Mouse (Mus musculus) retina, postnatal 7 days (tissue): ENCODE measurements around the gene Slc51b.

Experiments
- DNase-seq: peaks from one replicate; pipeline ENCODE4 v3.0.0-alpha.2; 2012; ENCODE audit warnings: low read depth, low spot score

Slc51b gene

DNA sequence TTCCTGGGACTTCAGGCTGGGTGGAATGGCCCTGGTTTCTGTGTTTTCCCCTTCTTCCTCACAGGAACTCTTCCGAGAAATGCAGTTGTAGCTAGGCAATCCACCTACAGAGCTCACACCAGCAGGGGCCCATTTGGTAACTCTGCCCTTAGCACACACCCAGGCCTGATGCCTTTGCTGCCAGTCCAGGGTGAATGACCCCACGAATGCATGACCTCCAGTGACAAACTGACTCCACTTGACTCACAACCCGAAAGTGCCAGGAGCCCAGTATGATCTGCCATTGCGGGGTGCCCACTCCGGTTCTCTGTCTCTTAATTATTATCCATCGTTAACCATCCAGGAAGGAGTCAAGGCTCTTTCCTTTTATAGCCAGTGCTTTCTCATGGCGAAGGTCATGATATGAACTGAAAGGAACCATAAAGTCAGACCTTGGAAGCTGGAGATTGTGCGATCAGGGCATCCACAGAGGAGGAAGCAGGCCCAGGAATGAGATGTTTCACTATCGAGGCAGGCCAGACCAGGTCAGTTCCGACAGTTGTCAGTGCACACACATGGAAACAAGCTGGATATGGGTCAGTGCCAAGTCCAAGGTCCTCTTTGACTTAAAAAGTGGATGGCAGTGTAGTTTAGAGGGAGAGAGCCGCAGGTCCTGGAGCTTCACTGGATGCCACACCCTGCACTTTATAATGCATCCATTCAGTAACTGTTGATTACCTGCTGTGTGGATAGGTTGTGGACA is at the start of gene Slc51b:
Gene Slc51b (minus strand): TSS at position 196 of the 742 bp plus-strand sequence.
- no peak for DNase-seq

DNA sequence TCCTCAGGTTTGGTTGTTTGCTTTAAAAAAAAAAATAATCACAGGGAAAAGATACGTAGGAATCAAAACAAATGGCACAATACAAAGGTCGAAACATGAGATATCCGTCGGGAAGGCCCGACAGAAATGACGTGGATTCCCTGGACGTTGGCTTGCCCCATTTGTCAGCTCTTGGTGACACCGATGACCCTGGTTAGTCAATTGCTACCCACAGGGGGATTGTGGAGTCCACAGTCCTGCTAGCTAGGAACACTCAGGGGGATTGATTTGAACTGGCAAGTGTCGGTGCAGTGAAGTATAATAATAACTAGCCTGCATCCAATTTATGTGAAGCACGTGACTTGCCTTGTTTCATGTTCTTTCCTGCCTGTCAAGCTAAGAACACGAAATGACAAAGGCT is 44.9 kb upstream of the Slc51b start:
- DNase-seq: no peak

GRCm38 (mm10) chr9:65465241-65465640 is 42.5 kb upstream of the Slc51b start:
- DNase-seq: no peak

GRCm38 (mm10) chr9:65464161-65464560 is 41.4 kb upstream of the Slc51b start:
- DNase-seq: no peak

DNA sequence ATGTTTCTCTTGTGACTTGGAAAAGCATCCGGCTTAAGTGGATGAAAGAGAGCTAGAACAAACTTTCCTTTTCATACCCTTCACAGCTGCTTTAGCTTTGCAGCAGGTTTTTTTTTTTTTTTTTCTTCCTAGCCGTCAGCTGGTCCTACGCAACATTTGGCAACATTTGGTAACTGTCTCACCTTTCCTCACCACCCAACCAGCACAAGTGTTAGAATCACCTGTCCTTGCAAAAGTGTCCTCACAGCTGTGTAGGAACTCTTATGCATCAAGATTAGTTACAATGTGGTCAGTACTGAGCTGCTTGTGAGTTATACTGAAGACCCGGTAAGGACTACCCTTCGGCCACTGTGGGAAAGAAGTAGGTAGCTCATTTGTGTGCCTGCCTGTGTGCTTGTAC is 39.8 kb upstream of the Slc51b start:
- DNase-seq: no peak

GRCm38 (mm10) chr9:65460732-65461442 is 38.1 kb upstream of the Slc51b start, which contains the start of gene Spg21:
Gene Spg21 (plus strand): TSS chr9:65460947.
- peak; percentile 89 for DNase-seq

DNA sequence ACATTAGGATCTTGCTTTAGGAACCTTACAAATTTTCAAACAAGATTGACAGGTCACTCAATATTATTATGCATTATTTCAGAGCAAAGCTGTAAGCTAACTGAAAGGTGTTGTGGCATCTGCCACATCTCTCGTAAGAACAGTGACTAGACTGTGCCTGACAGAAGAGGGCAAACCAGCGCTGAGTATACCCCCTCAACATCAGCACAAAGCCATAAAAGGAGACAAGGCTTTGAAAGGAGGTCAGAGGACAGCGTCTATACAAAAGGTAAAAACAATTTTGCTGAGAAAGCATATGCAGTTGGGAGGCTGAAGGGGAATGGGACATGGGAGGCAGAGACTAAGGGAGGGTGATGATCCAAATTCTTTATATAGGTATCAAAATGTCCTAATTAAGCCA is 37.4 kb upstream of the Slc51b start:
- no peak for DNase-seq

DNA sequence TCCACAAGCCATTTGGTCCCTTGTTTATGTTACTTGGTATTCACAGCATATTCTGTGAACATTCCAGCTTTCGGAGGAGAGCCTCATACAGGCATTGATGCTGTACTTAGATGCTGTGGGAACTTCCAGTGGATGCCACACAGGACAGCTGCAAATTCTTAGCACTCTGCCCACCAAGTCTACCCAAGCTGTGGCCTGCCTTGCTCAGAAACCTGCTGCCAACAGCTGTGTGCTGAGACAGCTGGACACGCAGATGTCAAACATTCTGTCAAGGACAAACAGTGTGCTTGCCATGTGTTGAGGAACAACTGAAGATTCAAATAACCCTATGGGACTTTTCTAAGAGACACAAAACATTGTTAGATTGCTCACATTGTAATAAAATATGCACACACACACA is 36.2 kb upstream of the Slc51b start:
- no peak for DNase-seq

GRCm38 (mm10) chr9:65447951-65448350 is 25.2 kb upstream of the Slc51b start:
- no peak for DNase-seq

GRCm38 (mm10) chr9:65444692-65445091 is 21.9 kb upstream of the Slc51b start:
- no peak for DNase-seq

- peak; percentile 93 for DNase-seq
Measured at GRCm38 (mm10) chr9:65435671-65436301, 13.0 kb upstream of the Slc51b start, which contains the start of gene Mtfmt. Gene Mtfmt (plus strand): TSS chr9:65435782.

GRCm38 (mm10) chr9:65435211-65435610 is 12.5 kb upstream of the Slc51b start:
- DNase-seq: no peak

GRCm38 (mm10) chr9:65434140-65434539 is 11.4 kb upstream of the Slc51b start:
- DNase-seq: peak; percentile 9

- DNase-seq: peak; percentile 79
Measured at GRCm38 (mm10) chr9:65432236-65432635, 9.5 kb upstream of the Slc51b start.

GRCm38 (mm10) chr9:65430921-65431320 is 8.2 kb upstream of the Slc51b start:
- DNase-seq: no peak

DNA sequence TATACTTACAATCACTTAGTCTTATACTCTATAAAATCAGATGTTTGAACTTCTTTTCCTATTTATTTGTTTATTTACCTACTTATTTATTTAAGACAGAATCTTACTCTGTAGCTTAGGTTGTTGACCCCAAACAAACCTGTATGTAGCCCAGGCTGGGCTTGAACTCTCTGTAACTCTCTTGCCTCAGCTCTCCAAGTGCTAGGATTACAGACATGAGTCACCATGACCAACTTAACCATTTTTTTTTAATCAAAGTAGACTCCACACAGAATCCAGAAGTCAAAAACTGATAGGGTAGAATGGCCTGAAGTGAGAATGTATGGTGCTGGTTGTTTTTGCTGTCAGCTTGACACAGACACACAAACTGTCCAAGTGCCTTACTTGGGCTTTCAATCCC is 7.6 kb upstream of the Slc51b start:
- DNase-seq: no peak

GRCm38 (mm10) chr9:65428003-65428402 is 5.2 kb upstream of the Slc51b start:
- DNase-seq: no peak

GRCm38 (mm10) chr9:65427511-65427910 is 4.8 kb upstream of the Slc51b start:
- DNase-seq: no peak

DNA sequence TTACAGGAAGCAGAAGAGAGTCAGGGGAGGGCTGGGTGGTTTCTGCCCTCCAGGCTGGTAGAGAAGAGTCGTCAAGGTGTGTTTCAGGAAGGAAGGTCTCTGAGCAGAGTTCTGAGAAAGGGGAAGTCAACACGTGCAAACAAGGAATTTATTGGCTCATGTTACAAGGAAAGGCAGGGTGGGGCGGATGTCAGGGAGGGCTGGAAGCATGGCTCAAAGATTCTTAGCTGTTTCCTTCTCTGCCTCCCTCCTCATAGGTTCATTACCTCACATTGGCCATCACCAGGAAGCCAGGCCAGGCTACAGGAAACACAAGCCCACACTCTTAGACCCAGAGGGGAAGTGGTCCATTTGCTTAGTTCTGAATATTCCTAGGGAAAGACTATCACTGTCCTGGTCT is 1.6 kb upstream of the Slc51b start:
- DNase-seq: no peak

GRCm38 (mm10) chr9:65419633-65420032 is 3.1 kb downstream of the Slc51b start:
- no peak for DNase-seq

DNA sequence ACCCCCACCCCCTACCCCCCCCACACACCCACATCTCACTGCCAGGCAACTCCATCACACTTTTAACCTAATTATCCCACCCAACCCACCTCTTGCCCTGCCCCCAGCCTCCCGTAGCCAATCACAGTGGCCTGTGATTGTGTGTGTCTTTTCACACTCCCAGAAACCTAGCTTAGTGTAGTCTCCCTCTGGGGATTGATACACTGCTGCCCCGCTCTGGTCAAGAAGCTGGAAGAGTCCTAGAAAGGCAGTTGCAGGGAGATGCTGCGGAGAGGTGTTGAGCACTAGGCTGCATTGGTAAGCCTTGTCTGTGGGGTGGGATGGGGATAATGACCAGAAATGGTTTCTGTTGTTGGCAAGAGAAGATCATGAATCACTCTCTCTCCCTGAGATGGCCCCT is 5.0 kb downstream of the Slc51b start:
- no peak for DNase-seq

- no peak for DNase-seq
Measured at GRCm38 (mm10) chr9:65411326-65411725, 11.4 kb downstream of the Slc51b start.

DNA sequence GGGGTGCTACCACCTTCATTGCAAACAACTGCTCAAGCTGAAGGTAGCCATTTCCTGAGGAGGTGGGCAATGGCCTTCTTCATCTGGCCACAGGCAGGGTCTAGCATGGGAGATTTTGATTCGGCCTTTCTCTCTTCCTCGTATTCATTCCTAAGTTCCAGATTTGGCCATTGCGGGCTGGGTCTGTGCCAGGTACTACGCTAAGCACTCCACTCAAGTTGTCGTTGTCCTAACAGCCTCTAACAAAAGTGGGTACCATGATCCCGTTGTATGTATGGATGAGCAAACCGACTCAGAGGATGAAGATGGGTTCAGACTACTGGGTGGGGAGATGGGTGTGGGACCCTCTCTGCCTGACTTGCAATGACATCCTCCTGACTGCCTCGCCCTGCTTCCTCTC is 12.4 kb downstream of the Slc51b start:
- no peak for DNase-seq
